Mouse (Mus musculus) bone marrow macrophage, adult 2 months (primary cell): ENCODE measurements around the gene Lrrc75b. TPM values are rescaled to one million over a fixed set of nuclear protein-coding genes. Genes with fewer than 3 reads are reported as not detected.

Source experiments
- H3K27ac ChIP-seq: 2 replicates; pipeline ENCODE4 v1.5.1; 2012; ENCODE audit warnings: low read depth, low read length; ENCODE audit not compliant: insufficient read depth
- H3K4me1 ChIP-seq: 2 replicates; pipeline ENCODE4 v1.6.1; 2012; ENCODE audit warnings: low read length; ENCODE audit not compliant: control insufficient read depth, insufficient read depth
- H3K4me3 ChIP-seq: 2 replicates; pipeline ENCODE4 v1.5.1; 2012; ENCODE audit warnings: mild to moderate bottlenecking, low read length, moderate library complexity; ENCODE audit not compliant: insufficient read depth
- CTCF ChIP-seq: IDR thresholded peaks from 2 replicates; pipeline ENCODE4 v1.5.1; 2012; ENCODE audit warnings: low read depth, mild to moderate bottlenecking, low read length, moderate library complexity
- POLR2A ChIP-seq: IDR thresholded peaks from 2 replicates; pipeline ENCODE4 v1.6.1; 2012; ENCODE audit warnings: mild to moderate bottlenecking, low read depth, low read length, borderline replicate concordance
- polyA plus RNA-seq: library from polyadenylated mRNA; stranded (reverse); fragments of >200 nt; gene quantifications from 2 replicates; pipeline ENCODE4 v1.2.4, GENCODE M21; 2012; ENCODE audit not compliant: missing spikeins, insufficient read depth, insufficient read length

The Lrrc75b gene
- polyA plus RNA-seq, result not detected in 2 replicates

DNA sequence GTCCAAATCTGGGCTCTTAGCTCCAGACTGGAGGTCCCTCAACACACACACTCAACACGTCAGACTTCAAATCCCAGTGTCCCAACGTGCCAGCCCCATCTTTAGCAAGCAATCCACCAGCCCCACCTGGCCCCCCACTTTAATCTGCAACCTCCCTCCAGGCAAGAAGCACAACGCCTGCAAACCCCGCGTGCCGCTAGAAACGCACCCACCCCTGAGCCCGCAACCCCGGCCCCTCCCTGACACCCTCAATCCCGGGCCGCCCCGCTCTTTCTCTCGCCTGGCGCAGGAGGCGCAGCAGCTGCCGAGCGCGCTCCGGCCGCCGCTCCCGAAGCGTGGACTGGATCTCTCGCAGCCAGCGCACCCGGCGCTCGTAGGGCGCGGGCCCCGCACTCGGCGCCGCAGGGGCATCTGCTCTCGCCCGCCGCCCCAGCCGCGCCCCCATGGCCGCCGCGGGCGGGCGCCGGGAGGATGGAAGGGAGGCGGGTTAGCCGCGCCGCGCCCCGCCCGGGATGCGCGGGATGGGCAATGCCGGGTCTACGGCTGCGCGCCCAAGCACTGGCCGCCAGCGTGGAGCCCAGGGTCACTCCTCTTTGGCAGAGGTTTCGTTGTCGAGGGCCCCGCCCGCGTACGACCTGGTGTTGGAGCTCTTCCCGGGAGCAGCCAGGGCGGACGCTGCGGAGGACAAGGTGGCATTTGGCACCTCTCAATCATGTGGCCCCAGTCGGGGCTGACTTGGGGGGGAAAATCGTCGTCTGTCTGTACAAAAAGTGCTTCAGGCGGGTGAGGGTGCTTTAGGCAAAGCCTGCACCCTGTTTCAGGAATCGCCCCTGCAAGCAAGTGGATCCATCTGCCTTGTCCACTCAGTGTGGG, at the start of gene Lrrc75b:
Gene Lrrc75b (minus strand): TSS at position 655 of the 873 bp plus-strand sequence.
- peak within 1 kb of the TSS; percentile 38 for H3K4me3 ChIP-seq
- H3K27ac ChIP-seq, result no peak within 1 kb of the TSS
- TF ChIP-seq CTCF, result no peak
- no peak for TF ChIP-seq POLR2A
- H3K4me1 ChIP-seq, result no peaks in the 10 kb centered on the region

DNA sequence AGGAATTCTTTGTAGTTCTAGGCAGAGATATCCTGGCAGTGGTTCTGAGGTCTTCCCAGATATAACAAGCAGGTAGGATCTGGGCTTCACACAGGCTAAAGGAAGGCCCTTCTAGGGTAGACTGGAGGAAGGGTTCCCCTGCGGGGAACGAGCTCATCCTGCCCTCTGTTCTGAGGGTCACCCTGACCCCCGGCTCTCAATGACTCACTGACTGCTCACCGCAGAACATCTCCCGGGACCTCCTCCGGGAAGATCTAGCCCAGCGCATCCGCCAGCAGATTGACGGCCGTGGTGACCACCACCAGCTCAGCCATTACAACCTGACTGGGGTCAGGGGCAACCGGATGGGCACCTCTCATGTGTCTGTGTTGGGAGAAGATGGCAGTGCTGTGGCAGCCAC, 48.8 kb upstream of the Lrrc75b start:
- H3K27ac ChIP-seq, result no peak overlapping the region
- TF ChIP-seq CTCF (no peak), POLR2A (no peak)
- no peak overlapping the region for H3K4me3 ChIP-seq
- H3K4me1 ChIP-seq, result no peaks in the 10 kb centered on the region

DNA sequence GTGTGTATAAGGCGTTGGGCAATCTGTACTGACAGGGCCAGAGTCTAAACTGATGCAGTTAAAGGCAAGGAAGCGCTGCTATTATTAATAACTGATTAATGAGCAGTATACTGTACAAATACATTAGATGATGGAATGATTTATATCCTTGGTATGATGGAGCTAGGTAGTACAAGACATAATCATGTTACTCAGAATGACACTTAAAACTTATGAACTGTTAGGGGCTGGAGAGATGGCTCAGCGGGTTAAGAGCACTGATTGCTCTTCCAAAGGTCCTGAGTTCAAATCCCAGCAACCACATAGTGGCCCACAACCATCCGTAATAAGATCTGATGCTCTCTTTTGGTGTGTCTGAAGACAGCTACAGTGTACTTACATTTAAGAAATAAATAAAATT, 47.1 kb upstream of the Lrrc75b start:
- TF ChIP-seq CTCF (no peak), POLR2A (no peak)
- H3K27ac ChIP-seq, result no peak overlapping the region
- no peak overlapping the region for H3K4me3 ChIP-seq
- H3K4me1 ChIP-seq, result no peaks in the 10 kb centered on the region

DNA sequence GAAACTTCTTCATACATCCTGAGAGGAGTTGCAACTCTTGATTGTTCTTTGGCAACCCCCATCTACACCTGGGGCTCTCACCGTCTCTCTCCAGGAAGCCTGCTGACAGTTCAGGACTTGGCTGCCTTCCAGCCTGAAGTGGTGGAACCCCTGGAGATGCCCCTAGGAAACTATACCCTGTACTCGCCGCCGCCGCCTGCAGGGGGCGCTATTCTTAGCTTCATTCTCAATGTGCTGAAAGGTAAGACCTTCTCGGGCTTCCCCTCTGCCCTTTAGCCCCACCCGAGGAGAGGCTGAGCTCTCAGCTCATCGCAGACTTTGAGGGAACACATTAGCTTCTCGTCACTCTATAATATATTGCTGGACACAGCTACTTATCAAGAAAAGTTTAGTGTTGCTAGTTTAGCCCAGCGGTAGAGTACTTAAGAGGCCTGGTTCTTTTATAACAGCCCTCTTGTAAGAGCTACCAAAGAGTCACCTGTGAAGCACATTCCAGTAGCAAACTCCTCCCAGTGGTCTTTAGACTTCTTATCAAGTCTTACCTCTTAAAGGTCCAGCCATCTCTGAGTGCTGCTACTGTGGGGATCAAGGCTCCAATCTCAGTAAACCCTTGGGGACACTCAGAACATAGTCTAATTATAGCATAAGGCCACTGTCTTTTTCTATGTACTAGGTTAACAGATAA, 45.2 kb upstream of the Lrrc75b start:
- TF ChIP-seq POLR2A, result no peak
- TF ChIP-seq CTCF, result peak; percentile 63
- Histone ChIP-seq H3K4me3 (no peak overlapping the region), H3K27ac (no peak overlapping the region), H3K4me1 (no peaks in the 10 kb centered on the region)

DNA sequence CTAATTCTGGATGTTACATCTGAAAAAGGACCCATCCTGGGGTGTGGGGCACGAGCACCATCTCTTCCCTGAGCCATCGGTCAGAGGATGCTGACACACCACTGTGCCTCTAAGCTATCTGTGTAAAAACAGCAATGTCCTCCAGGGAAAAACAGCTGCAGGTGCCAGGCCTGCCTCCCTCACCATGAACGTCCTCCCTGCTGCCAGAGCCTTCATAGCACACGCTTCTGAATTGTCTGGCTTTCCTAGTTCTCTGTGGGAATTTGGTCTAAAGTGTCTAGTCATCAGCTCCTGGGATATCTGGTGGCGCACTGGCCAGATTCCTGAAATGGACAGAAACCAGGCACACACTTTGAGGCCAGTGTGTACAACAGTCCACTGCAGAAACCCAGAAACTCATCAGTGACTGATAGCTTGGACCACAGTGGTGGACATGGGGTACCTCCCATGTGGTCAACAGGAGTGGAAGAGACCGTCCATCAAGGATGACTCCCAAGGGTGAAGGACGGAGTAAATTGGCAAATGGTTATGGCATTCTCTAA, 40.1 kb upstream of the Lrrc75b start:
- H3K27ac ChIP-seq, result no peak overlapping the region
- H3K4me3 ChIP-seq, result no peak overlapping the region
- TF ChIP-seq CTCF, result no peak
- TF ChIP-seq POLR2A, result no peak

DNA sequence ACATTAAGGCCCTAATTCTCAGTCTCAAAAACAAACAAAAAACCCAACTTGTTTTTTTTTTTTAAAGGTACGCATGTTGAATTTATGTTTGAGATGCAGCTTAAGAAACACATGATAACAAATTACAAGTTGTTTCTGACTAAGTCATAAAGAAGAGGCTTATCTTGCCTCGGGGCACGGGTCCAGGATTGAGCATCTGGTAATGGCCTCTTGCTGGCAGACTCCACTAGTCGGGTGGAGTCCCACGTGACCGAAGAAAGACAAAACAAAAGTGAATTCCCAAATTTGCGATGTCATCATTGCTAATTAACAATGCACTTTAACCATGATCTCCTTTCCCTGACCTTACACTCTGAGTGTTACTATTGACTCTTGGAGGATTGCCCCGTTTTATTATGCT, 35.9 kb upstream of the Lrrc75b start:
- no peak for TF ChIP-seq POLR2A
- no peak for TF ChIP-seq CTCF
- Histone ChIP-seq H3K27ac (no peak overlapping the region), H3K4me1 (peaks cover 18% of the 10 kb centered on the region), H3K4me3 (no peak overlapping the region)

More for the DNA sequence above, 40.1 kb upstream of the Lrrc75b start:
- no peaks in the 10 kb centered on the region for H3K4me1 ChIP-seq

DNA sequence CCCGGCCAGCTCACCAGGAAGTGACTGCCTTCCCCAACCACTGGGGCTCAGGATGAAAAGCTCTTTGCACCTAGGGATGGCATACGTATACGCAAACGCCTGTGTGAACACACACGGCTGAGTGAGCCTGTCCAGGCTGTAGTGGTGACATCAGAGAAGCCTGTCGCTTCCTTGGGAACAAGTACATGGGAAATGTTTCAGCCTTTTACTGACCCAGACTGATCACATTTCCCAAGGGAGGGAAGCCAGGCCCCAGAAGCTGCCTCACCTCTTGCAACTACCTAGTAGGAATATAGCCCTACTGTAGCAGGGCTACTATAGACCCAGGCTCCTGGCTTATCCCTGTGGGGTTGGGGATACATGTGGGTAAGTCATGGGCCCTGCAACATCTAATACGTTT, 32.5 kb upstream of the Lrrc75b start:
- Histone ChIP-seq H3K4me1 (peaks cover 38% of the 10 kb centered on the region), H3K4me3 (no peak overlapping the region), H3K27ac (no peak overlapping the region)
- TF ChIP-seq POLR2A (no peak), CTCF (no peak)

DNA sequence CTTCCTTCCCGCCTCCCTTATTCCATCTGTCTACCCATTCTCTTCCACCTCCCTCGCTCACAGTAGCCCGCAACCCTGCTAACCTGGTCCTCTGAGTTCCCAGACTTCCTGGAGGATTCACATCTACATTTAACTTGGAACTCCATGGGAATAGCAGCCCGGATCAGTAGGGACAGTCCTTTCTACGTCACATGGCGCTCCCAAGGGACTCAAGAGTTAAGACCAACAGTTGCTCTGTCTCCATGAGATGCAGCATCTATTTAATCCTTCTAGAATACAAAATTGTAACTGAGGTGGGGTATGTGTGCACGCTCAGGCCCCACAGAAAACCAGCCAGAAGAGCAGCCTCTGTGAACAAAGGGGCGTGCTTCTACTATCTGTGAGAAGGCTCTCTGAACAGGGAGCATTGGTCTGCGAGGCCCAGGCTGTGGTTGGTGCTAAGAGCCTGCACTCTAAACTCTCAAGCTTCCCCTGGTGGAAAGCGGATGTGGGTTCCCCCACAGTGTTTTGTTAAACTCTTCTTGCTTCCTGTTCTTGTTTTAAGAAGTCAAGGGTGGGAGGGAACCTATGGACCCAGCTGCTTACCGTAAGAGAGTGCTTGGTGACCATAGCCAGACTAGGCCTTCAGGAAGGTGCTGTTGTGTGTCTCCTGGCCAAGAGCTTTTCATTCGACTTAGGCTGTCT, 31.2 kb upstream of the Lrrc75b start:
- Histone ChIP-seq H3K4me1 (peaks cover 38% of the 10 kb centered on the region), H3K27ac (peak overlapping the region; percentile 75), H3K4me3 (peak overlapping the region; percentile 32)
- TF ChIP-seq CTCF (no peak), POLR2A (no peak)

DNA sequence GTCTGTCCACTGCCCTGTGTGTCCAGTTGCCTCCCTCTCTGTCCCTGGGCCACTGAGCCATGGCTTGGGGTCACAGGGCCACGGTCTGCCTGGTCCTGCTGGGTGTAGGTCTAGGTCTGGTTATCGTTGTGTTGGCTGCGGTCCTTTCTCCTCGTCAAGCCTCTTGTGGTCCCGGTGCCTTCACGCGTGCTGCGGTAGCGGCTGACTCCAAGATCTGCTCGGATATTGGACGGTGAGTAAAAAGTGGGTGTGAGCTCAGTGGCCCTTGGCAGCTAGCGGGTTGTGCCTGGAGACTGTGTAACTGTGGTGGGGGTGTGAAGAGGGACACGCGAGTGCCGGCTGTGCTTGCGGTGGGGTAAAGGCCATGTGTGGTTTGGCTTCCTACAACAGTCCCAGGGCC, 29.5 kb upstream of the Lrrc75b start:
- peak overlapping the region; percentile 6; the same call in 1 of the 2 replicates for H3K4me3 ChIP-seq
- peak overlapping the region; percentile 18; the same call in 1 of the 2 replicates for H3K27ac ChIP-seq
- TF ChIP-seq POLR2A (no peak), CTCF (no peak)
- peaks cover 38% of the 10 kb centered on the region for H3K4me1 ChIP-seq
